Mouse (Mus musculus): Measurements from ENCODE around the gene 1700080E11Rik. TPM values are rescaled to one million over a fixed set of nuclear protein-coding genes. Genes with fewer than 3 reads are reported as not detected.

1700080E11Rik gene
- total RNA-seq (2021), result not detected
- not detected in 2 replicates for polyA plus RNA-seq (2012; rRNA removed)
- long read RNA-seq, result 0 reads

DNA sequence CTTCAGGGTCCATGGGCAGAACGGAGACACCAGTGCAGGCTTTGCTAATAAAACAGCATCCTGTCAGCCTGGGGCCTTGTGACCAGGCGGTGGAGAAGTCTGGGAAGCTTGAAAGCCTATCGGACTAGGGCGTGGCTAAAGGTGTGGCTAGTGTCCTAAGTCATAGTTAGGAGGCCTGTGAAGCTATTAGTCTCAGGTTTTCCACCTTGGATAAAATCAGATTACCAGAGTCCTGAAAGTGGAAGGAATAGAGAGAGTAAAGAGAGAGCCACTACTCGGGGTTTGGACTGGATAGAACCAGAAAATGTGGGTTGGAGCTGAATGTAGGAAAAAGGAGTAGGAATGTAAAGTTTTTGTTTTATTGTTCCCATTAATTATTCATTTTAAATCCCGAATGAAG is at the start of gene 1700080E11Rik:
Gene 1700080E11Rik, minus strand, starts transcription at position 101 of the 400 bp plus-strand sequence.
- Histone ChIP-seq H3K27ac (no peak within 1 kb of the TSS), H3K27me3 (ENCODE audit: control insufficient read depth, insufficient read depth, low read length) (no peaks in the 10 kb centered on the region), H3K9ac (ENCODE audit: low read depth, low read length) (no peak within 1 kb of the TSS), H3K4me1 (ENCODE audit: control insufficient read depth, insufficient read depth, low read length) (no peaks in the 10 kb centered on the region), H3K79me2 (replicated peaks; ENCODE audit: control insufficient read depth, insufficient read depth, low read length) (no peaks in the 10 kb centered on the region), H3K36me3 (ENCODE audit: control insufficient read depth, insufficient read depth, low read length) (no peaks in the 10 kb centered on the region), H3K4me3 (no peak within 1 kb of the TSS)
- intact Hi-C loops (cut with DNase I), result no loop called here
- TF ChIP-seq CTCF (IDR thresholded peaks at IDR 0.05) (no peak), POLR2A (IDR thresholded peaks at IDR 0.05; ENCODE audit: insufficient read depth, low read depth, low read length) (no peak), EP300 (IDR thresholded peaks at IDR 0.05; ENCODE audit: insufficient read depth, low read depth, low read length) (no peak)
- 69% methylated on average over 6 of the region's 6 CpGs for WGBS
- DNase-seq, result no peak

DNA sequence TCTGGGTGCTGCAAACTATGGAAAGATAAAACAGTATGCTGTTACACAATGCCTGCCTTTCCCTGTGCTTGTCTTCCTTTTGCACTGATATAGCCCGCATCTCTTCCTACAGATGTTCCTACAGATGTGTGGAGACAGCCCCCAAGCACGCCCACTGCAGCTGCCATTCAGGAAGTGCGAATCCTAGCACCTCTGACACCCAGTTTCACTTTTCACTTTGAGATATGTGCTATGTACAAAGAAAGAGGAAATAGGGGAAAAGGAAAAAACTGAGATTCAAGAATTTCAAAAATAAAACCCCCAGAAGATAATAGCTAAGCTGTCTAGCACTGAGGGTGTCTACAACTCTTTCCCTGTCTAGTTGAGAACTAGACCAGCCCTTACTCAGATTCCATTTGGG is 41.8 kb upstream of the 1700080E11Rik start:
- 36% methylated on average over 3 of the region's 3 CpGs for WGBS
- no peak for DNase-seq
- Histone ChIP-seq H3K27me3 (ENCODE audit: control insufficient read depth, insufficient read depth, low read length) (no peaks in the 10 kb centered on the region), H3K9ac (ENCODE audit: low read depth, low read length) (no peak overlapping the region), H3K4me1 (ENCODE audit: control insufficient read depth, insufficient read depth, low read length) (no peaks in the 10 kb centered on the region), H3K36me3 (ENCODE audit: control insufficient read depth, insufficient read depth, low read length) (no peaks in the 10 kb centered on the region), H3K79me2 (replicated peaks; ENCODE audit: control insufficient read depth, insufficient read depth, low read length) (no peaks in the 10 kb centered on the region), H3K27ac (no peak overlapping the region), H3K4me3 (no peak overlapping the region)
- intact Hi-C loops (cut with DNase I), result no loop called here
- TF ChIP-seq POLR2A (IDR thresholded peaks at IDR 0.05; ENCODE audit: insufficient read depth, low read depth, low read length), result no peak
- no peak for TF ChIP-seq EP300 (IDR thresholded peaks at IDR 0.05; ENCODE audit: insufficient read depth, low read depth, low read length)
- no peak for TF ChIP-seq CTCF (IDR thresholded peaks at IDR 0.05)

GRCm38 (mm10) chr9:105182392-105182791 is 37.5 kb upstream of the 1700080E11Rik start:
- no peak overlapping the region for H3K27ac ChIP-seq
- 74% methylated on average over 3 of the region's 3 CpGs for WGBS
- intact Hi-C loops (cut with DNase I), result no loop called here
- no peak overlapping the region for H3K9ac ChIP-seq (ENCODE audit: low read depth, low read length)
- no peaks in the 10 kb centered on the region for H3K79me2 ChIP-seq (replicated peaks; ENCODE audit: control insufficient read depth, insufficient read depth, low read length)
- no peak overlapping the region for H3K4me3 ChIP-seq
- H3K4me1 ChIP-seq (ENCODE audit: control insufficient read depth, insufficient read depth, low read length), result no peaks in the 10 kb centered on the region
- no peak for TF ChIP-seq POLR2A (IDR thresholded peaks at IDR 0.05; ENCODE audit: insufficient read depth, low read depth, low read length)
- no peak for TF ChIP-seq EP300 (IDR thresholded peaks at IDR 0.05; ENCODE audit: insufficient read depth, low read depth, low read length)
- TF ChIP-seq CTCF (IDR thresholded peaks at IDR 0.05), result no peak
- H3K27me3 ChIP-seq (ENCODE audit: control insufficient read depth, insufficient read depth, low read length), result no peaks in the 10 kb centered on the region
- DNase-seq, result no peak
- H3K36me3 ChIP-seq (ENCODE audit: control insufficient read depth, insufficient read depth, low read length), result no peaks in the 10 kb centered on the region

- no peak for TF ChIP-seq POLR2A (IDR thresholded peaks at IDR 0.05; ENCODE audit: insufficient read depth, low read depth, low read length)
- TF ChIP-seq EP300 (IDR thresholded peaks at IDR 0.05; ENCODE audit: insufficient read depth, low read depth, low read length), result no peak
- TF ChIP-seq CTCF (IDR thresholded peaks at IDR 0.05), result no peak
- WGBS, result 53% methylated on average over 6 of the region's 6 CpGs
- H3K27me3 ChIP-seq (ENCODE audit: control insufficient read depth, insufficient read depth, low read length), result no peaks in the 10 kb centered on the region
- H3K79me2 ChIP-seq (replicated peaks; ENCODE audit: control insufficient read depth, insufficient read depth, low read length), result no peaks in the 10 kb centered on the region
- no peak overlapping the region for H3K27ac ChIP-seq
- intact Hi-C loops (cut with DNase I), result loop anchor here (10.0 kb wide), 2 partner anchors 256 to 356 kb away; partner anchors contain the start of genes Aste1 and Nek11
- no peaks in the 10 kb centered on the region for H3K4me1 ChIP-seq (ENCODE audit: control insufficient read depth, insufficient read depth, low read length)
- H3K4me3 ChIP-seq, result no peak overlapping the region
- H3K36me3 ChIP-seq (ENCODE audit: control insufficient read depth, insufficient read depth, low read length), result no peaks in the 10 kb centered on the region
- DNase-seq, result no peak
- H3K9ac ChIP-seq (ENCODE audit: low read depth, low read length), result no peak overlapping the region
Measured at GRCm38 (mm10) chr9:105139204-105139603, 5.7 kb downstream of the 1700080E11Rik start.

DNA sequence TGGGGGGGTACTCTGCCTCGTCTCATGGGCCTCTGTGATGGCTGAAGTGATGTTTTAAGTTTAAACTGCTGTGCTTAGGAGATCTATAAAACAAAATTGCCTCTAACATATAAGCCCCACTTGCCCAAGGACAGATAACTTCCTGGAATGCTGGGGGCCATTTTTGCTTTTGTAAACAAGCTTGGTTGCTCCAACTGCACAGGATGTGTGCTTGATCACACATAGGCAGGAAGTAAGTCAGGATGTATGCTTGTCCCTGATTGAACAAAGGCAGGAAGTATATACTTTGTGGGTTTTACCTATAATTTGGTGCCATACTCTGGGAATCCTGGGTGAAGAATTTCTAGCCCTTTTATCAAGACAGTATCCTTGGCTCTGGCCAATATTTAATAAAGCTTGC is 8.5 kb downstream of the 1700080E11Rik start:
- Histone ChIP-seq H3K27ac (no peak overlapping the region), H3K4me3 (no peak overlapping the region), H3K9ac (ENCODE audit: low read depth, low read length) (no peak overlapping the region), H3K79me2 (replicated peaks; ENCODE audit: control insufficient read depth, insufficient read depth, low read length) (no peaks in the 10 kb centered on the region), H3K27me3 (ENCODE audit: control insufficient read depth, insufficient read depth, low read length) (no peaks in the 10 kb centered on the region), H3K36me3 (ENCODE audit: control insufficient read depth, insufficient read depth, low read length) (no peaks in the 10 kb centered on the region), H3K4me1 (ENCODE audit: control insufficient read depth, insufficient read depth, low read length) (peaks cover 3% of the 10 kb centered on the region; the same call in 1 of the 2 replicates)
- intact Hi-C loops (cut with DNase I), result loop anchor here (10.0 kb wide), 2 partner anchors 258 to 358 kb away; partner anchors contain the start of genes Aste1 and Nek11
- 55% methylated on average over 1 of the region's 1 CpGs for whole genome bisulfite sequencing
- no peak for DNase-seq
- TF ChIP-seq CTCF (IDR thresholded peaks at IDR 0.05) (no peak), POLR2A (IDR thresholded peaks at IDR 0.05; ENCODE audit: insufficient read depth, low read depth, low read length) (no peak), EP300 (IDR thresholded peaks at IDR 0.05; ENCODE audit: insufficient read depth, low read depth, low read length) (no peak)

DNA sequence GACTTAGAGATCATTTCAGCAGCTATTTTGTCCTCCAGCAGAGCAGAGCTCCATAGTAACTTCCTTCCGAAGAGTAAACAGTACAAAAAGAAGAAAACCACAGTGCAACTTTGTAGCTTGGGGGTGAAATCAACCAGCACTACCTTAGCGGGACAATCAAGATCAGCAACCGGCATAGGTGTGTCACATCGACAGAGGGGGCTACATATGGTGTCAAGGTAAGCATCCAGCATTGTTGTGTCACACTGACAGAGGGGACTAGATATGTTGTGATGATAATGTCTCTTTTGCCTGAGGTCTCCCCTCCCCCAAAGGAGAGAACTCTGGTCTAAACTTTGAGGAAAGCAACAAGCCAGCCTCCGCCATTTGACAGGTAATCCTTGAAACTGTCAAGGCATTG is 10.4 kb downstream of the 1700080E11Rik start:
- 81% methylated on average over 5 of the region's 5 CpGs for WGBS
- Histone ChIP-seq H3K4me1 (ENCODE audit: control insufficient read depth, insufficient read depth, low read length) (peaks cover 4% of the 10 kb centered on the region), H3K36me3 (ENCODE audit: control insufficient read depth, insufficient read depth, low read length) (no peaks in the 10 kb centered on the region), H3K9ac (ENCODE audit: low read depth, low read length) (no peak overlapping the region), H3K79me2 (replicated peaks; ENCODE audit: control insufficient read depth, insufficient read depth, low read length) (no peaks in the 10 kb centered on the region), H3K27ac (no peak overlapping the region), H3K4me3 (no peak overlapping the region), H3K27me3 (ENCODE audit: control insufficient read depth, insufficient read depth, low read length) (no peaks in the 10 kb centered on the region)
- DNase-seq, result no peak
- intact Hi-C loops (cut with DNase I), result loop anchor here (5.0 to 10.0 kb wide), 3 partner anchors 82 to 360 kb away; partner anchors contain the start of genes Aste1, Mrpl3 and Nek11
- TF ChIP-seq EP300 (IDR thresholded peaks at IDR 0.05; ENCODE audit: insufficient read depth, low read depth, low read length) (no peak), POLR2A (IDR thresholded peaks at IDR 0.05; ENCODE audit: insufficient read depth, low read depth, low read length) (no peak), CTCF (IDR thresholded peaks at IDR 0.05) (no peak)
